Mouse (Mus musculus): Measurements from ENCODE around the gene Bod1l. TPM values are rescaled to one million over a fixed set of nuclear protein-coding genes. Genes with fewer than 3 reads are reported as not detected.

Gene Bod1l
- polyA plus RNA-seq, 1 experiment from 2014 or later: 20.7 TPM

- no peaks in the 10 kb centered on the region for H3K36me3 ChIP-seq (ENCODE audit: control insufficient read depth, insufficient read depth, low read length)
- peak overlapping the region; percentile 98 for H3K4me3 ChIP-seq (ENCODE audit: low read depth, low read length)
- no peak overlapping the region for H3K9ac ChIP-seq (ENCODE audit: low read depth, low read length)
- H3K4me2 ChIP-seq (ENCODE audit: low read depth, low read length): peak overlapping the region; percentile 86
- ATAC-seq (ENCODE audit: low read depth) (no peak), DNase-seq (ENCODE audit: low spot score) (no peak)
- no peaks in the 10 kb centered on the region for H3K27me3 ChIP-seq (replicated peaks; ENCODE audit: control insufficient read depth, insufficient read depth, low read length)
- peaks cover 8% of the 10 kb centered on the region for H3K4me1 ChIP-seq (ENCODE audit: control insufficient read depth, insufficient read depth, low read length)
- no peaks in the 10 kb centered on the region for H3K9me3 ChIP-seq (ENCODE audit: control insufficient read depth, low read length)
- WGBS: 66% methylated on average over 2 of the region's 2 CpGs
- H3K27ac ChIP-seq (replicated peaks; ENCODE audit: low read depth, low read length): no peak overlapping the region
These were observed 1.4 kb upstream of the Bod1l start for GRCm38 (mm10) chr5:41845558-41845937.

- peaks cover 8% of the 10 kb centered on the region for H3K4me1 ChIP-seq (ENCODE audit: control insufficient read depth, insufficient read depth, low read length)
- no peaks in the 10 kb centered on the region for H3K27me3 ChIP-seq (replicated peaks; ENCODE audit: control insufficient read depth, insufficient read depth, low read length)
- DNase-seq (ENCODE audit: low spot score) (peak; percentile 4), ATAC-seq (ENCODE audit: low read depth) (peak; percentile 24; the same call in 1 of the 2 replicates)
- H3K9ac ChIP-seq (ENCODE audit: low read depth, low read length): peak overlapping the region; percentile 54
- no peaks in the 10 kb centered on the region for H3K9me3 ChIP-seq (ENCODE audit: control insufficient read depth, low read length)
- no peak overlapping the region for H3K27ac ChIP-seq (replicated peaks; ENCODE audit: low read depth, low read length)
- H3K4me3 ChIP-seq (ENCODE audit: low read depth, low read length): peak overlapping the region; percentile 98
- peak overlapping the region; percentile 86 for H3K4me2 ChIP-seq (ENCODE audit: low read depth, low read length)
- no peaks in the 10 kb centered on the region for H3K36me3 ChIP-seq (ENCODE audit: control insufficient read depth, insufficient read depth, low read length)
- WGBS: 18% methylated on average over 16 of the region's 16 CpGs
These were observed 874 bp upstream of the Bod1l start for GRCm38 (mm10) chr5:41844820-41845557.

GRCm38 (mm10) chr5:41843419-41844146 is 532 bp downstream of the Bod1l start:
- H3K9me3 ChIP-seq (ENCODE audit: control insufficient read depth, low read length): no peaks in the 10 kb centered on the region
- H3K4me2 ChIP-seq (ENCODE audit: low read depth, low read length): peak overlapping the region; percentile 86
- DNase-seq (ENCODE audit: low spot score) (peak; percentile 2), ATAC-seq (ENCODE audit: low read depth) (no peak)
- H3K4me1 ChIP-seq (ENCODE audit: control insufficient read depth, insufficient read depth, low read length): peaks cover 8% of the 10 kb centered on the region
- no peaks in the 10 kb centered on the region for H3K27me3 ChIP-seq (replicated peaks; ENCODE audit: control insufficient read depth, insufficient read depth, low read length)
- peak overlapping the region; percentile 97 for H3K9ac ChIP-seq (ENCODE audit: low read depth, low read length)
- peak overlapping the region; percentile 67 for H3K27ac ChIP-seq (replicated peaks; ENCODE audit: low read depth, low read length)
- H3K36me3 ChIP-seq (ENCODE audit: control insufficient read depth, insufficient read depth, low read length): no peaks in the 10 kb centered on the region
- H3K4me3 ChIP-seq (ENCODE audit: low read depth, low read length): peak overlapping the region; percentile 98
- WGBS: 2% methylated on average over 19 of the region's 46 CpGs

GRCm38 (mm10) chr5:41842681-41843080 is 1.4 kb downstream of the Bod1l start:
- Histone ChIP-seq H3K36me3 (ENCODE audit: control insufficient read depth, insufficient read depth, low read length) (no peaks in the 10 kb centered on the region), H3K27me3 (replicated peaks; ENCODE audit: control insufficient read depth, insufficient read depth, low read length) (no peaks in the 10 kb centered on the region), H3K9me3 (ENCODE audit: control insufficient read depth, low read length) (no peaks in the 10 kb centered on the region), H3K4me2 (ENCODE audit: low read depth, low read length) (peak overlapping the region; percentile 86), H3K4me1 (ENCODE audit: control insufficient read depth, insufficient read depth, low read length) (peaks cover 8% of the 10 kb centered on the region), H3K4me3 (ENCODE audit: low read depth, low read length) (peak overlapping the region; percentile 98), H3K9ac (ENCODE audit: low read depth, low read length) (peak overlapping the region; percentile 97), H3K27ac (replicated peaks; ENCODE audit: low read depth, low read length) (no peak overlapping the region)
- WGBS: 26% methylated on average over 5 of the region's 5 CpGs
- ATAC-seq (ENCODE audit: low read depth) (no peak), DNase-seq (ENCODE audit: low spot score) (peak; percentile 34)

GRCm38 (mm10) chr5:41841735-41842134 is 2.4 kb downstream of the Bod1l start:
- 88% methylated on average over 5 of the region's 5 CpGs for WGBS
- DNase-seq (ENCODE audit: low spot score): no peak
- ATAC-seq (ENCODE audit: low read depth): no peak

GRCm38 (mm10) chr5:41830100-41830499 is 14.0 kb downstream of the Bod1l start:
- WGBS: 88% methylated on average over 2 of the region's 2 CpGs
- DNase-seq (ENCODE audit: low spot score) (no peak), ATAC-seq (ENCODE audit: low read depth) (no peak)
- Histone ChIP-seq H3K9ac (ENCODE audit: low read depth, low read length) (no peak overlapping the region), H3K27me3 (replicated peaks; ENCODE audit: control insufficient read depth, insufficient read depth, low read length) (no peaks in the 10 kb centered on the region), H3K27ac (replicated peaks; ENCODE audit: low read depth, low read length) (no peak overlapping the region), H3K4me3 (ENCODE audit: low read depth, low read length) (no peak overlapping the region), H3K36me3 (ENCODE audit: control insufficient read depth, insufficient read depth, low read length) (peaks cover 85% of the 10 kb centered on the region), H3K9me3 (ENCODE audit: control insufficient read depth, low read length) (no peaks in the 10 kb centered on the region), H3K4me1 (ENCODE audit: control insufficient read depth, insufficient read depth, low read length) (no peaks in the 10 kb centered on the region), H3K4me2 (ENCODE audit: low read depth, low read length) (no peak overlapping the region)

More at GRCm38 (mm10) chr5:41841735-41842134, 2.4 kb downstream of the Bod1l start:
- H3K36me3 ChIP-seq (ENCODE audit: control insufficient read depth, insufficient read depth, low read length): no peaks in the 10 kb centered on the region; the same call in 1 of the 2 replicates
- H3K9me3 ChIP-seq (ENCODE audit: control insufficient read depth, low read length): no peaks in the 10 kb centered on the region
- no peaks in the 10 kb centered on the region for H3K27me3 ChIP-seq (replicated peaks; ENCODE audit: control insufficient read depth, insufficient read depth, low read length)
- H3K27ac ChIP-seq (replicated peaks; ENCODE audit: low read depth, low read length): no peak overlapping the region
- H3K9ac ChIP-seq (ENCODE audit: low read depth, low read length): no peak overlapping the region
- no peak overlapping the region for H3K4me2 ChIP-seq (ENCODE audit: low read depth, low read length)
- H3K4me1 ChIP-seq (ENCODE audit: control insufficient read depth, insufficient read depth, low read length): peaks cover 8% of the 10 kb centered on the region
- no peak overlapping the region for H3K4me3 ChIP-seq (ENCODE audit: low read depth, low read length)

GRCm38 (mm10) chr5:41821158-41821557 is 23.0 kb downstream of the Bod1l start:
- Histone ChIP-seq H3K4me3 (ENCODE audit: low read depth, low read length) (no peak overlapping the region), H3K9me3 (ENCODE audit: control insufficient read depth, low read length) (no peaks in the 10 kb centered on the region), H3K27me3 (replicated peaks; ENCODE audit: control insufficient read depth, insufficient read depth, low read length) (no peaks in the 10 kb centered on the region), H3K4me2 (ENCODE audit: low read depth, low read length) (no peak overlapping the region), H3K9ac (ENCODE audit: low read depth, low read length) (no peak overlapping the region), H3K27ac (replicated peaks; ENCODE audit: low read depth, low read length) (no peak overlapping the region), H3K36me3 (ENCODE audit: control insufficient read depth, insufficient read depth, low read length) (peaks cover 91% of the 10 kb centered on the region), H3K4me1 (ENCODE audit: control insufficient read depth, insufficient read depth, low read length) (no peaks in the 10 kb centered on the region)
- ATAC-seq (ENCODE audit: low read depth) (no peak), DNase-seq (ENCODE audit: low spot score) (no peak)
- 94% methylated on average over 9 of the region's 9 CpGs for WGBS

GRCm38 (mm10) chr5:41820530-41820929 is 23.6 kb downstream of the Bod1l start:
- Histone ChIP-seq H3K4me3 (ENCODE audit: low read depth, low read length) (no peak overlapping the region), H3K4me2 (ENCODE audit: low read depth, low read length) (no peak overlapping the region), H3K27ac (replicated peaks; ENCODE audit: low read depth, low read length) (no peak overlapping the region), H3K36me3 (ENCODE audit: control insufficient read depth, insufficient read depth, low read length) (peaks cover 91% of the 10 kb centered on the region), H3K27me3 (replicated peaks; ENCODE audit: control insufficient read depth, insufficient read depth, low read length) (no peaks in the 10 kb centered on the region), H3K9ac (ENCODE audit: low read depth, low read length) (no peak overlapping the region), H3K9me3 (ENCODE audit: control insufficient read depth, low read length) (no peaks in the 10 kb centered on the region), H3K4me1 (ENCODE audit: control insufficient read depth, insufficient read depth, low read length) (no peaks in the 10 kb centered on the region)
- 85% methylated on average over 3 of the region's 3 CpGs for WGBS
- DNase-seq (ENCODE audit: low spot score) (no peak), ATAC-seq (ENCODE audit: low read depth) (no peak)

Measured in embryonic facial prominence, embryonic 14.5 days (tissue).